Mouse (Mus musculus): Measurements from ENCODE around the gene Mab21l3.

GRCm38 (mm10) chr3:101828595-101828994, 20.2 kb downstream of the Mab21l3 start:
- TF ChIP-seq CTCF (IDR thresholded peaks at IDR 0.05; ENCODE audit: control insufficient read depth, insufficient read depth, insufficient replicate concordance, low read depth, low read length) = no peak
- no peak for TF ChIP-seq POLR2A (IDR thresholded peaks at IDR 0.05; ENCODE audit: control insufficient read depth, low read depth, low read length)
